Mouse (Mus musculus) adrenal gland, adult 8-10 months (tissue): ENCODE results near the gene Banf2. TPM values are rescaled to one million over a fixed set of nuclear protein-coding genes. Genes with fewer than 3 reads are reported as not detected.

ENCODE experiments used
- DNase-seq: peaks from one replicate; pipeline ENCODE4 v3.0.0; 2022
- total RNA-seq, 4 experiments: library from RNA; stranded (reverse); gene quantifications; 2 replicates each; pipeline ENCODE4 v1.2.4; 2022

The Banf2 gene
- total RNA-seq, 4 experiments from 2014 or later = not detected

DNA sequence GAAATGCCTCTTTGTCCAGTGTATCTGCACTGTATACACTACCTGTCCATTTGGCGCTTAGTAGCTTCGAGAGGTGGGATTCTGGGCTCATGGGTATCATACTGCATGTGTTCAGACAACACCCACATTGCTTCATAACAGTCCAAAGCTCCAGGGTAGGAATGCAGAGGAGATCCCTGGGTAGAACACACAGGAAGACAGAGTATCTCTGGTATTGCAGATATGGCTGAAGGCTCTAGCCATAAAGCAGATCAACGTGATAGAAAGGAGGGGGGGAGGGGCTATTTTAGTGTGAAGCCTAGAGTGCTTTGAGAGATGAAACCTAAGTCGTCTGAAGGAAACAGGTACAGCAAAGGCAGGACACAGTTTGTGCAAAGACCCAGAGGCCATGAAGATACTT is 6.4 kb upstream of the Banf2 start:
- DNase-seq = no peak

DNA sequence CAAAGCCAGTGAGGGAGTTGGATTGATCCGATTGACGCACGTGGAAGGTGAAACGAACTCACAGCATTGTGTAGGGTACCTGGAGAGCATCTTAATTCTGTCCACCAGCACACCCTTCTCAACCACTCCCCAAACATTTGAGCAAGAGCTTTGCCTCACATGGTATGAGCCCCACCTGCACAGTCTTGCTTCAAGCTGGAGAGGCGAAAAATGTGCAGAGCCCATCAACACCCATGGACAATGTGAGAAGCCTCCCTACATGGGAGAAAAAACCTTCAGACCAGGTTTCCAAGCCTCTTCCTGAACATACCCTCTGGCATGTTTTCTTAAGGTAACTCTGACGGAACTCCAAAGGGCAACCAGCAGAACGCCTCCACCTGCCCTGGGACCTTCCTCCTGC is 2.1 kb upstream of the Banf2 start:
- DNase-seq = no peak

DNA sequence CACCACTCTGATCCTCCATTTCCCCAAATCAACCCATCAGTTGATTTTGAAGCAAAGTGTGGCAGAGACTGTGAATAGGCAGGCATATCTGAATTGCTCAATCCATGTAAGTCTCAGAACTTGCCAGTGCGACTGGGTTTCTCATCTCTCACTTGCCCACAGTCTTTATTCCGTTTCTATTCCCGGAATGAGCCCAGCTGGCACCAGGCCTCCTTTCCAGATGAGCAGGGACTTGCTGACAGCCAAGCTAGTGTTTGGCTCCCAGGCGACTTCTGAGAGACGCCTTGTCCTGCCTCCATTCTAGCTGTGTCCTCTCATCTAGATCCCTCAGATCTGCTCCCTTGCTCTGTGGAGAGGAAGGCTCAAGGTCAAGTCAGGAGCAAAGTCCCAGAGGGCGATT is 11.9 kb downstream of the Banf2 start:
- DNase-seq = no peak

DNA sequence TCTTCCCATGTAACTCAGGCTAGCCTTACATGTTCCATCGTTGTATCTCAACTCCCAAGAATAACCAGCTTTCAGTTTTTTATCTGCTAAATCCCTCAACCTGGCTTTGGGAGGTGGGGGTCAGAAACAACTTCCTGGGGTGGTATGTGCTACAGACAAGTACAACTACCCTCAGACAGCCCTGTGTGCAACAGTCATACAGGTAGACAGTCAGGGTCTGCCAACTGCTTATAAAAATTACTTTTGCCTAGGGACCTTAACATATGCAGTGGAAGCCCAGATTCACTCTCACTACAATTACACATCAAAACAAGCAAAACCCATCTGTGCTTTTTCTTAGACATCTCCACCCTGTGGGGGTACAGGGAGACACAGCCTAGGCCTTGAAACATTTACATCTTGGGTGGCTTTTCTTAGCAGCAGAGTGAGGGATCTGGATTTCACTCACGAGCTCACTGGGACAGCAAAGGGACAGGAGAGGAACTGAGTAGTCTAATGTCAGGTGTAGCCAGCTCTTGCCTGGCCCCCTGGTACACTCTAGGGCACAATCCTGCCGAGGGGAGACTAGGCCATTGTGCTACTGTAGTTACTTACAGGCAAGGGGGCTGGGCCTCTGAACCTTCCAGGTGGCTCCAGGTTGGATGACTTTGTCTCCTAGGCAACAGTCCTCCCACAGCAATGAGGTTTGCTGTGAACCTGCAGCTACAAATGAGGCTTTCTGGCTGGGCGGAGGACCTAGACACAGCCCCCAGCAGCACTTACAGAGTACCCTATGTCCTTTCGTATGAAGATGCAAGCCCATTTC is 13.1 kb downstream of the Banf2 start:
- no peak for DNase-seq

DNA sequence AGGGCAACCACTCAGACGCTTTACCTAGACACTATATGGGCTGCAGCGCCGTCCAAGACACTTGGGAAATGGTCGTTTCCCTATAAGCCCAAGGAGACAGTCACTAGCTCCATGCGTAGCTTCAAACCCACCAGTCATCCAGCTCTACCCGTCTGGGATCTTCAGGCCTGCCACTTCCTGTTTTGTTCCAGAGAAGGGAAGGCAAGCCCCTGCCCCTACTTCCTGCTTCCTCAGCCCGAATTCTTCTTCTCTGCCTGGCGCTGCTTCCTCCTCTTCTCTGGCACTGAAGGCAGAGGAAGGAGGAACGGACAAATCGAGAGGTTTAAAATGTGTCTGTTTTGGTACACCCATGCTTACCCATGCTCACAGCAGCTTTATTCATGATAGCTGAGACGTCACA is 14.1 kb downstream of the Banf2 start:
- no peak for DNase-seq

GRCm38 (mm10) chr2:144050146-144050680 is 17.4 kb downstream of the Banf2 start:
- DNase-seq = no peak

GRCm38 (mm10) chr2:144050861-144051260 is 18.0 kb downstream of the Banf2 start:
- DNase-seq = no peak

DNA sequence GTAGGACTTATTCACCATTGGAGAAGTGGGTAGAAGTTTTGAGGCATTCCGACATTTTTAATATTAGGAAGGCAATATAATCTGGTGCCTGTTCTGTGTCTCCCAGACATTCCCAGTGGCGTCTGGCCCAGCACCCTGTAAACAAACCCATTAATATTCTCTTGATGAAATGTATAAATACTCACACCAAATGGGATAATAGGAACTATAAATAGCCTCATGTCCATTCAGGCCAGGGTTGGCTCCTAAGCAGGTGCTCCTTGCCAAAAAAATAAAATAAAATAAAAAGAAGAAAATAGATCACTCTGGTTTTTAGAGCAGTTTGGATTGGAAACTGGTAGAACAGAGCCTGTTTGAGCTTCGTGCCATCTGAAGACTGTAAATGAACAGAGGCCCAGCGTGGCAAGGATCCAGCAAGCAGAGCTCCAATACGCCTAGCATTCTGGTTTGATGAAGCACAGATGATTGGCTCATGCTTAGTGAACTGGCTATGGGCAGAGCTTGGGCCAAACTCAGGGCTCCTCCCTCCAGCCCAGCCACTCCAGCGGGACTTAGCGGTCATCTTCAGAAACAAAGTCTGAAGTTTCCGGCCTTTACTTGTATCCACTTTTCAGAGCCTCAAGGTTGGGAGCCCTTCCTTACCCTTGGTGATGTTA is 19.7 kb downstream of the Banf2 start:
- DNase-seq = no peak

- no peak for DNase-seq
Observed at GRCm38 (mm10) chr2:144057735-144058134, 24.9 kb downstream of the Banf2 start.

GRCm38 (mm10) chr2:144061701-144062100 is 28.8 kb downstream of the Banf2 start:
- no peak for DNase-seq

DNA sequence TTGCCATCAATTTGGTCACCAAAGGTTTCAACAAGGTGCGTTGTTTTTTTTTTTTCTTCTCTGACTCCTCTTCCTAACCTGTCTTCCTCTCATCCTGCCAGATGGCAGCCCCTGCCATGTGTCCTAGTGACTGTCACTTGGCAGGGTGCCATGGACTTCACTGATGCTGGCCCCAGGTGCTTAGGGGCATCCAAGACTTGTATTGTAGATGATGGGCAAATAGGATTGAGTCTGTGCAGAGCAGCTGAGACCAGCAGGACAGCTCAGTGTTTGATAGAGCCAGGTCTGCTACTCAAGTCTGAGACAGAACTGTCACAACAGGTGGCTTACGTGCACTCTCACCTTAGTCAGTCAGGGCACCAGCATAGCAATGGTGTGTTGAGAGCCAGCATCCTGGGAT is 32.6 kb downstream of the Banf2 start:
- DNase-seq = no peak

GRCm38 (mm10) chr2:144069663-144070062 is 36.8 kb downstream of the Banf2 start:
- DNase-seq = no peak

GRCm38 (mm10) chr2:144070479-144070878 is 37.6 kb downstream of the Banf2 start:
- no peak for DNase-seq

DNA sequence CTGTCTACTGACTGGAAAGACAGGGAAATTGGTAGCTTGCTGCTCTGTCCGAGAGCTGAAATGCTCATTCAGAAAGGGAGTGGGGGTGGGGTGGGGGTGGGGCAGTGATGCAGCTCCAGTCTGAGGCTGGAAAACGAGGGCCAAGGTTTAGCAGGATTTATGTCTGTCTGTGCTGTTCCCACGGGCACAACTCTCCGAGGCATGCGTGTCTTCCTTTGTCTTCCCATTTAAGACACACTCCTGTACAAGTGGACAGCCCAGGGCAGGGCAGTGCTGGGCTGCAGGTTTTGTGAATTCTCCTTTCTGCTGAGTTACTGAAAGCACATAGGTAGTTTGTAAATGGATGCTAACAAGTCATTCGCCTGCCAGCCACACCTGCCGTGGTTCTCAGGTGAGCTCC is 39.8 kb downstream of the Banf2 start:
- DNase-seq = no peak

- DNase-seq = no peak
Observed at GRCm38 (mm10) chr2:144074059-144074458, 41.2 kb downstream of the Banf2 start.

- DNase-seq = no peak
Observed at GRCm38 (mm10) chr2:144076625-144077024, 43.8 kb downstream of the Banf2 start.

- DNase-seq = no peak
Observed at GRCm38 (mm10) chr2:144078897-144079296, 46.0 kb downstream of the Banf2 start.

DNA sequence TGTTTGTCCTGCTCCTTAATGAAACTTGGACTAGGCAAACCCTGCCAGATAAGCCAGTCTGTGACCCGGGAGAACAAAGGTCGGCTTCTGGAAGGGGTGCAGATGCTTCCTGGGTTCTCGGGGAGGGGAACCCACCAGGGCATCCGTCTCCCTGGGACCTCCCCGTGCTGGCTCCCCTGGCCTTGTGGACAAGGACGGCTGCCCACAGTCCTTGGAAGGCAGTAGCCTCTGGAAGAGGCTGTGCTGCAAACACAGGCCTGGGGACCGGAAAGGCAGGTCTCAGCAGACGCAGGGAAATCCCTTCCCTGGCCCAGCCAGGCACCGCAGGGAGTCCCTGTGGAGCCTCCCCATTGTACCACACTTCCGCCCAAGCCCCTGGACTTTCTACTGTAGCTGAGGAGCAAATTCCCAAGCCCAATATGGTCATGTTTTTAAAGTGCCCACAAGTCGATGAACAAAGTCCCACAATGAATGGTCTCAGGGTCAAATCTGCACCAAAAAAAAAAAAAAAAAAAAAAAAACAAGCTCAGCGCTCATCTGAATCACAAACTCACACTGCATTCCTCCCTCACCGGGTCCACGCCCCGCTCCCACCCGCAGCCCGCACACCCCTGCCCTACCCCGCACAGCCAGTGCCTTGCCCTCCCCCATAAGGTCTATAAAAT is 53.5 kb downstream of the Banf2 start:
- DNase-seq = peak; percentile 56

GRCm38 (mm10) chr2:144087899-144088584 is 55.2 kb downstream of the Banf2 start:
- no peak for DNase-seq

DNA sequence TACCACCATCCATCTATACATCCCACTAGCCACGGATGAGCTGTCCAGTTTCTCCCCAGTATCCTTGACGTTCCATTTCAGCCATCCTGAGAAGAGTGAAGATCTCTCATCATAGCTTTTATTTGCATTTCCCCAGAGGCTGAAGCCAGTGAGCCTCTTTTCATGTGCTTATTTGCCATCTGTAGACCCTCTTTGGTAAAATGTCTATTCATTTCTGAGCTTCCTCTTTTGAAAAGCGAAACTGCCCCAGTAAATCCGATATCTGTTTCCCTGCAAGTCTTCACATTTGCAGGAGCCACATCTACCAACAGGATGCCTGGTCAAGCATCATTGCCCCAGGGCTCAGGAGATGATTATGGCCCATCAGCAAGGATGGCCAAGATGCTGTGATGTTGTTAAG is 59.9 kb downstream of the Banf2 start:
- no peak for DNase-seq

GRCm38 (mm10) chr2:144094721-144095120 is 61.9 kb downstream of the Banf2 start:
- no peak for DNase-seq

- no peak for DNase-seq
Observed at GRCm38 (mm10) chr2:144101463-144101961, 68.7 kb downstream of the Banf2 start.

GRCm38 (mm10) chr2:144107374-144107773 is 74.5 kb downstream of the Banf2 start:
- no peak for DNase-seq
